Mouse (Mus musculus) cortical plate, adult 2 months (tissue): Measurements from ENCODE around the gene Crtac1. TPM values are rescaled to one million over a fixed set of nuclear protein-coding genes. Genes with fewer than 3 reads are reported as not detected.

Experiments
- H3K27ac ChIP-seq: fragments of 200-500 bp; 2 replicates; pipeline ENCODE4 v1.5.1; 2012; ENCODE audit warnings: low read length, control low read depth, inconsistent platforms; ENCODE audit not compliant: insufficient read depth
- H3K4me1 ChIP-seq: fragments of 200-500 bp; 2 replicates; pipeline ENCODE4 v1.6.1; 2011; ENCODE audit warnings: low read length; ENCODE audit not compliant: control insufficient read depth, insufficient read depth
- H3K4me3 ChIP-seq: fragments of 200-500 bp; 2 replicates; pipeline ENCODE4 v1.5.1; 2011; ENCODE audit warnings: mild to moderate bottlenecking, low read length, control low read depth; ENCODE audit not compliant: insufficient read depth
- CTCF ChIP-seq: fragments of 200-500 bp; IDR thresholded peaks from 2 replicates; pipeline ENCODE4 v1.5.1; 2011; ENCODE audit warnings: mild to moderate bottlenecking, control low read depth, low read length; ENCODE audit not compliant: insufficient read depth; ENCODE audit errors: extremely low read depth
- POLR2A ChIP-seq: fragments of 200-500 bp; IDR thresholded peaks from 2 replicates; pipeline ENCODE4 v1.6.1; 2011; ENCODE audit warnings: mild to moderate bottlenecking, low read length, control low read depth; ENCODE audit not compliant: insufficient read depth; ENCODE audit errors: extremely low read depth
- polyA plus RNA-seq: library from polyadenylated mRNA; depleted of rRNA; stranded (reverse); fragments of >200 nt; gene quantifications from 2 replicates; pipeline ENCODE4 v1.2.3, GENCODE M21; 2012; rRNA removed

Gene Crtac1
- 48.1 and 53.4 TPM in 2 replicates for polyA plus RNA-seq

GRCm38 (mm10) chr19:42431485-42432190 lies at the start of gene Crtac1:
Gene Crtac1 (minus strand): TSS chr19:42431783.
- H3K4me3 ChIP-seq: peak within 1 kb of the TSS; percentile 54
- 0 out of 2 replicates have a peak within 1 kb of the TSS, but pooled peaks have one; percentile 8 for H3K27ac ChIP-seq
- no peaks in the 10 kb centered on the region for H3K4me1 ChIP-seq
- TF ChIP-seq POLR2A (peak; percentile 57; the same call in 1 of the 2 replicates), CTCF (no peak)

- H3K27ac ChIP-seq: no peak overlapping the region
- H3K4me3 ChIP-seq: no peak overlapping the region
- peaks cover 2% of the 10 kb centered on the region; the same call in 1 of the 2 replicates for H3K4me1 ChIP-seq
- TF ChIP-seq POLR2A (no peak), CTCF (no peak)
These were observed 46.7 kb upstream of the Crtac1 start for GRCm38 (mm10) chr19:42478303-42478702.

- peaks cover 2% of the 10 kb centered on the region; the same call in 1 of the 2 replicates for H3K4me1 ChIP-seq
- H3K27ac ChIP-seq: no peak overlapping the region
- no peak overlapping the region for H3K4me3 ChIP-seq
- TF ChIP-seq POLR2A (no peak), CTCF (no peak)
These were observed 46.2 kb upstream of the Crtac1 start for GRCm38 (mm10) chr19:42477769-42478168.

GRCm38 (mm10) chr19:42472831-42473230 lies 41.2 kb upstream of the Crtac1 start:
- TF ChIP-seq CTCF (no peak), POLR2A (no peak)
- Histone ChIP-seq H3K4me3 (no peak overlapping the region), H3K27ac (no peak overlapping the region), H3K4me1 (peaks cover 4% of the 10 kb centered on the region; the same call in 1 of the 2 replicates)

GRCm38 (mm10) chr19:42471571-42471970 lies 40.0 kb upstream of the Crtac1 start:
- no peak overlapping the region for H3K4me3 ChIP-seq
- no peak overlapping the region for H3K27ac ChIP-seq
- peaks cover 2% of the 10 kb centered on the region; the same call in 1 of the 2 replicates for H3K4me1 ChIP-seq
- TF ChIP-seq POLR2A (no peak), CTCF (no peak)

GRCm38 (mm10) chr19:42461851-42462250 lies 30.3 kb upstream of the Crtac1 start:
- H3K4me3 ChIP-seq: no peak overlapping the region
- no peaks in the 10 kb centered on the region for H3K4me1 ChIP-seq
- H3K27ac ChIP-seq: no peak overlapping the region
- TF ChIP-seq CTCF (no peak), POLR2A (no peak)

- no peak overlapping the region for H3K4me3 ChIP-seq
- no peak for TF ChIP-seq CTCF
- TF ChIP-seq POLR2A: no peak
- H3K4me1 ChIP-seq: no peaks in the 10 kb centered on the region
- H3K27ac ChIP-seq: no peak overlapping the region
These were observed 29.8 kb upstream of the Crtac1 start for GRCm38 (mm10) chr19:42461353-42461752.

GRCm38 (mm10) chr19:42459512-42459911 lies 27.9 kb upstream of the Crtac1 start:
- Histone ChIP-seq H3K4me3 (no peak overlapping the region), H3K4me1 (no peaks in the 10 kb centered on the region), H3K27ac (no peak overlapping the region)
- TF ChIP-seq CTCF (no peak), POLR2A (no peak)

GRCm38 (mm10) chr19:42454481-42455236 lies 23.1 kb upstream of the Crtac1 start:
- Histone ChIP-seq H3K4me3 (no peak overlapping the region), H3K4me1 (no peaks in the 10 kb centered on the region), H3K27ac (no peak overlapping the region)
- TF ChIP-seq CTCF: no peak
- TF ChIP-seq POLR2A: no peak

GRCm38 (mm10) chr19:42454006-42454405 lies 22.4 kb upstream of the Crtac1 start:
- Histone ChIP-seq H3K4me3 (no peak overlapping the region), H3K27ac (no peak overlapping the region), H3K4me1 (no peaks in the 10 kb centered on the region)
- TF ChIP-seq POLR2A (no peak), CTCF (no peak)
